Mouse (Mus musculus) intestine, postnatal 0 days (tissue): ENCODE data around the gene AU015836. TPM values are rescaled to one million over a fixed set of nuclear protein-coding genes. Genes with fewer than 3 reads are reported as not detected.

Experiments used
- ATAC-seq: fragments of 200-750 bp; cut with Nextera tagmentation; 2 replicates; pipeline ENCODE4 v1.8.0; 2017; ENCODE audit warnings: mild to moderate bottlenecking, moderate TSS enrichment, moderate library complexity
- H3K27ac ChIP-seq: fragments of 300-500 bp; sonication (generic); 2 replicates; pipeline ENCODE4 v1.5.1; 2014; ENCODE audit warnings: mild to moderate bottlenecking, low read depth, low read length, moderate library complexity
- H3K27me3 ChIP-seq: fragments of 300-500 bp; sonication (generic); replicated peaks from 2 replicates; pipeline ENCODE4 v1.6.1; 2014; ENCODE audit warnings: low read length, mixed read lengths; ENCODE audit not compliant: control insufficient read depth, insufficient read depth
- H3K36me3 ChIP-seq: fragments of 300-500 bp; sonication (generic); 2 replicates; pipeline ENCODE4 v1.6.1; 2014; ENCODE audit warnings: mild to moderate bottlenecking, moderate library complexity; ENCODE audit not compliant: control insufficient read depth, insufficient read depth
- H3K4me1 ChIP-seq: fragments of 300-500 bp; sonication (generic); replicated peaks from 2 replicates; pipeline ENCODE4 v1.6.1; 2014; ENCODE audit warnings: antibody characterized with exemption, low read length, mixed read lengths; ENCODE audit not compliant: control insufficient read depth, insufficient read depth
- H3K4me2 ChIP-seq: fragments of 300-500 bp; sonication (generic); replicated peaks from 2 replicates; pipeline ENCODE4 v1.6.1; 2014; ENCODE audit warnings: low read depth, mild to moderate bottlenecking, moderate library complexity
- H3K4me3 ChIP-seq: fragments of 300-500 bp; sonication (generic); 2 replicates; pipeline ENCODE4 v1.5.1; 2014; ENCODE audit warnings: low read depth, low read length
- H3K9ac ChIP-seq: fragments of 300-500 bp; sonication (generic); 2 replicates; pipeline ENCODE4 v1.6.1; 2014; ENCODE audit warnings: mild to moderate bottlenecking, low read depth, low read length
- H3K9me3 ChIP-seq: fragments of 300-500 bp; sonication (generic); 2 replicates; pipeline ENCODE4 v1.6.1; 2016; ENCODE audit warnings: mixed run types; ENCODE audit not compliant: control insufficient read depth
- CTCF ChIP-seq: sonication (generic); IDR thresholded peaks from 2 replicates; pipeline ENCODE4 v1.5.1; 2016; ENCODE audit warnings: low read depth, mild to moderate bottlenecking, control low read depth, antibody characterized with exemption, moderate library complexity
- WGBS: fragments of 180-500 bp; shearing (Covaris S2); extraction: QIAGEN DNeasy Blood & Tissue Kit; methylation state at CpG from one replicate; pipeline ENCODE4 v1.1.7; 2014; 5-methylcytosine and 5-hydroxymethylcytosine counted together
- polyA plus RNA-seq: library from polyadenylated mRNA; unstranded; fragments of >200 nt; fragmentation: Nextera tagmentation; extraction: Ambion mirVana; gene quantifications from 2 replicates; pipeline ENCODE4 v1.2.1, GENCODE M21; 2015

The AU015836 gene
- 0.18 and 0.30 TPM in 2 replicates for polyA plus RNA-seq

DNA sequence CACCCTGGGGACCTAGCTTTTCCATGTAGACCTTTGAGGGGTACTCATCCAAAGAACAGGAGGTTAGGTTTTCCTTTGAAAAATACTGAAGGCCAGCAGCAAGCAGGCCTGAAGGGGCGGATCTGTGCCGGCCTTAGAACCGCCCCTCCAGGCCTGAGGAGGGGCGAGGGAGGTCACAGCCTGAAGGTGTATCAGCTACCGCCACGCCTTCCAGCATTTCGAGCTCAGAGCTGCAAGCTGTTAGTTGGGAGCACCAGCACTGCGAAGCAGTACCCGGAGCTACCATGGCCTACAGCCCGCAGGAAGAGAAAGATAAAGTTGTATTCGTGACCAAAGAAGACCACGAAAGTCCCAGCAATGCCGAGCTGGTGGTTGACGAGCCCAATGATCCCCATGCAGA lies at the start of gene AU015836:
AU015836 (plus strand) TSS at position 216 of the 400 bp plus-strand sequence.
- no peak within 1 kb of the TSS for H3K9ac ChIP-seq
- H3K9me3 ChIP-seq = no peaks in the 10 kb centered on the region
- no peak for TF ChIP-seq CTCF
- no peaks in the 10 kb centered on the region for H3K4me1 ChIP-seq
- no peak within 1 kb of the TSS for H3K27ac ChIP-seq
- H3K4me3 ChIP-seq = no peak within 1 kb of the TSS
- H3K4me2 ChIP-seq = no peak within 1 kb of the TSS
- H3K36me3 ChIP-seq = no peaks in the 10 kb centered on the region
- 56% methylated on average over 14 of the region's 14 CpGs for WGBS
- H3K27me3 ChIP-seq = no peaks in the 10 kb centered on the region
- ATAC-seq = no peak

GRCm38 (mm10) chrX:93919017-93919416 lies 49.4 kb upstream of the AU015836 start:
- TF ChIP-seq CTCF = no peak
- Histone ChIP-seq H3K9me3 (no peaks in the 10 kb centered on the region), H3K4me2 (no peak overlapping the region), H3K4me1 (no peaks in the 10 kb centered on the region), H3K27ac (no peak overlapping the region), H3K27me3 (no peaks in the 10 kb centered on the region), H3K4me3 (no peak overlapping the region), H3K9ac (no peak overlapping the region), H3K36me3 (no peaks in the 10 kb centered on the region)
- WGBS = 63% methylated on average over 3 of the region's 3 CpGs
- ATAC-seq = no peak

GRCm38 (mm10) chrX:93928379-93928778 lies 40.1 kb upstream of the AU015836 start:
- TF ChIP-seq CTCF = no peak
- 38% methylated on average over 3 of the region's 3 CpGs for whole genome bisulfite sequencing

DNA sequence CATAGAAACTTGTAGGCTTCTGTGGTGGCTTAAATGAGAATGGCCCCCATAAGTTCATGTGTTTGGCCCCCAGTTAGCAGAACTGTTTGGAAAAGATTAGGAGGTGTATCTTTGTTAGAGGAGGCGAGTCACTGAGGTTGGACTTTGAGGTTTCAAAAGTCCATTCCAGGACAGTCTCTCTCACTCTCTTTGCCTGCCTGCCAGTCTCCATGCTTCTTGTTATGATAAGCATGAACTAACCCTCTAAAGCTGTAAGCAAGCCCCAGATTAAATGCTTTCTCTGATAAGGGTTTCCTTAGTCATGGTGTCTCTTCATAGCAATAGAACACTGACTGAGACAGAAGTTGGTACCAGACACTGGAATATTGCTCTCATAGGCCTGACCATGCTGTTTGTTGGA lies 39.7 kb upstream of the AU015836 start:
- Histone ChIP-seq H3K27ac (peak overlapping the region; percentile 66), H3K4me2 (no peak overlapping the region), H3K36me3 (no peaks in the 10 kb centered on the region), H3K4me3 (no peak overlapping the region), H3K9ac (no peak overlapping the region), H3K4me1 (no peaks in the 10 kb centered on the region), H3K9me3 (no peaks in the 10 kb centered on the region), H3K27me3 (no peaks in the 10 kb centered on the region)
- 59% methylated on average over 1 of the region's 1 CpGs for WGBS
- TF ChIP-seq CTCF = no peak
- peak; percentile 92 for ATAC-seq

More at GRCm38 (mm10) chrX:93928379-93928778, 40.1 kb upstream of the AU015836 start:
- peak; percentile 94 for ATAC-seq
- Histone ChIP-seq H3K4me1 (no peaks in the 10 kb centered on the region), H3K9me3 (no peaks in the 10 kb centered on the region), H3K4me2 (no peak overlapping the region), H3K27me3 (no peaks in the 10 kb centered on the region), H3K36me3 (no peaks in the 10 kb centered on the region), H3K27ac (peak overlapping the region; percentile 66), H3K9ac (no peak overlapping the region), H3K4me3 (no peak overlapping the region)

GRCm38 (mm10) chrX:93931694-93932093 lies 36.8 kb upstream of the AU015836 start:
- Histone ChIP-seq H3K4me3 (no peak overlapping the region), H3K27me3 (no peaks in the 10 kb centered on the region)
- peak; percentile 26; the same call in 1 of the 2 replicates for ATAC-seq

GRCm38 (mm10) chrX:93956727-93957126 lies 11.7 kb upstream of the AU015836 start:
- H3K27me3 ChIP-seq = no peaks in the 10 kb centered on the region; the same call in 1 of the 2 replicates
- no peaks in the 10 kb centered on the region for H3K4me1 ChIP-seq
- TF ChIP-seq CTCF = peak; percentile 72
- no peak for ATAC-seq
- H3K9ac ChIP-seq = no peak overlapping the region
- H3K4me3 ChIP-seq = no peak overlapping the region
- H3K4me2 ChIP-seq = no peak overlapping the region
- no peaks in the 10 kb centered on the region for H3K36me3 ChIP-seq
- WGBS = 50% methylated on average over 1 of the region's 1 CpGs
- no peaks in the 10 kb centered on the region for H3K9me3 ChIP-seq
- H3K27ac ChIP-seq = no peak overlapping the region

More at GRCm38 (mm10) chrX:93931694-93932093, 36.8 kb upstream of the AU015836 start:
- H3K9ac ChIP-seq = no peak overlapping the region
- H3K36me3 ChIP-seq = no peaks in the 10 kb centered on the region
- WGBS = 69% methylated on average over 3 of the region's 3 CpGs
- H3K27ac ChIP-seq = no peak overlapping the region
- H3K9me3 ChIP-seq = no peaks in the 10 kb centered on the region
- H3K4me1 ChIP-seq = no peaks in the 10 kb centered on the region
- TF ChIP-seq CTCF = no peak
- H3K4me2 ChIP-seq = no peak overlapping the region

GRCm38 (mm10) chrX:93958502-93958901 lies 10.0 kb upstream of the AU015836 start:
- Histone ChIP-seq H3K4me2 (no peak overlapping the region), H3K9ac (no peak overlapping the region), H3K27me3 (no peaks in the 10 kb centered on the region; the same call in 1 of the 2 replicates), H3K9me3 (no peaks in the 10 kb centered on the region), H3K4me3 (no peak overlapping the region), H3K27ac (no peak overlapping the region), H3K36me3 (no peaks in the 10 kb centered on the region), H3K4me1 (no peaks in the 10 kb centered on the region)
- 43% methylated on average over 3 of the region's 3 CpGs for WGBS
- TF ChIP-seq CTCF = no peak
- no peak for ATAC-seq
